Mouse (Mus musculus): ENCODE measurements at regions not wholly inside any gene's neighbourhood (a gene's known extent, or its start where the extent isn't known, plus 50 kb on each side); places are given as distances from the start of the nearest gene placed in this dataset.

DNA sequence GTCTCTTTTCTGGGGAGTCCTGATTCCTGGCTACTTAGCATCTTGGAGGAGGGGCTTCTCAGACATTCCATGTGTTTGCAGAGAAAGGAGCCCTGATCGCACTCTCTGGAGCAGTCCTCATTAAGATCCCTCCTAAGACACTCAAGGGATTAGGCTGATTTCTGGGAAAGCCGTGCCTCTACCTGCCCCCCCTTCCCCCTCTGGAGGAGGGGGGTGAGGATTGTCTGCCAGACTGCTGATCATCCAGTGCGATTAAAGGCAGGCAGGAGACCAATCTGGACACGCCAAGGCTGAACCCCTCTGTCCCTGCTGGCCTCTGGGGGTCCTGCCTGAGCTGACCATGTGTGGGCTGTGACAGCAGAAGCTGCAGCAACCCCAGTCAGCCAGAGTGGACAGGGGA, 65.4 kb downstream of the Vegfa start:
- H3K79me2 ChIP-seq (replicated peaks; ENCODE audit: control insufficient read depth, extremely low read depth, insufficient read depth, poor library complexity, severe bottlenecking) = no peaks in the 10 kb centered on the region
- H3K4me3 ChIP-seq (replicated peaks in 1 of 3; ENCODE audit: low read depth in 2 of 3, low read length in 2 of 3, poor library complexity in 1 of 3) = no peak overlapping the region
- H3K36me3 ChIP-seq (replicated peaks in 1 of 2; ENCODE audit: control insufficient read depth in 1 of 2, insufficient read depth in 1 of 2, low read length in 1 of 2) = no peaks in the 10 kb centered on the region
- no peak overlapping the region for H3K9ac ChIP-seq (ENCODE audit: insufficient read depth, low read depth)
- dilution Hi-C loops (cut with MboI; ENCODE audit: extremely low pct_ligation_motif_present, extremely low pct_unique_long_range_greater_than_20kb, low sequenced_read_pairs) (no loop called here), in situ Hi-C loops (cut with MboI; ENCODE audit: low pct_ligation_motif_present, low pct_unique_long_range_greater_than_20kb, low sequenced_read_pairs) (no loop called here)
- DNase-seq (ENCODE audit: extremely low read depth) = no peak
- H3K4me1 ChIP-seq (ENCODE audit: control insufficient read depth in 1 of 2, insufficient read depth in 2 of 2) = no peaks in the 10 kb centered on the region
- H3K27me3 ChIP-seq (replicated peaks) = peaks cover 95% of the 10 kb centered on the region
- H3K4me2 ChIP-seq (ENCODE audit: insufficient read depth, low read depth, poor library complexity, severe bottlenecking) = no peak overlapping the region
- no peaks in the 10 kb centered on the region for H3K9me3 ChIP-seq (replicated peaks; ENCODE audit: low read length)
- TF ChIP-seq POLR2AphosphoS2 (IDR thresholded peaks at IDR 0.05; ENCODE audit: low read depth, low read length) (no peak), ZKSCAN1 (IDR thresholded peaks at IDR 0.05; ENCODE audit: borderline replicate concordance, low read depth, low read length) (no peak), ZC3H11A (IDR thresholded peaks at IDR 0.05; ENCODE audit: low read depth, low read length) (no peak), MAX (IDR thresholded peaks at IDR 0.05; ENCODE audit: low read length) (no peak), NELFE (IDR thresholded peaks at IDR 0.05; ENCODE audit: low read depth, low read length) (no peak), GABPA (IDR thresholded peaks at IDR 0.05; ENCODE audit: insufficient replicate concordance, low read depth, low read length) (no peak), ETS1 (conservative IDR thresholded peaks at IDR 0.05; ENCODE audit: low read depth, low read length) (no peak)
- no peak overlapping the region for H3K27ac ChIP-seq (ENCODE audit: insufficient read depth, low read depth)

DNA sequence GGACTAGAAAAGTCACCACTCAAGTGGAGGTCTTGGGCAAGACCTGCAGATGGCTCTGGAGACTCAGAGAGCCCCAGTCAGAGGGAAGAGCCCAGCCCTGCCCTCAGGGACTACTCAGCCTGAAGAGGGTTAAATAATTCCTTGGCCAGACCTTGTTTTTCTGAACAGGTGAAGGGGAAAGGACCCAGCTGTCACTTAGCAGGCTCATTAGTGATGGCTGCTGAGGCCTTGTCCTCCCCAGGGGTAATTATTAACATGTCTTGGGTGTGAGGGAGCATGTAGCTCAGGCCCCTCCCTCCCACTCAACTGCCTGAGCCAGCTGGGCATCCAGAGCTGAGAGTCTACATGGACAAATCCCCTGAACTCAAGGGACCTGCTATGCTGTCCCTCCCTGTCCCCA, 68.1 kb downstream of the Vegfa start:
- Histone ChIP-seq H3K36me3 (replicated peaks in 1 of 2; ENCODE audit: control insufficient read depth in 1 of 2, insufficient read depth in 1 of 2, low read length in 1 of 2) (no peaks in the 10 kb centered on the region), H3K27me3 (replicated peaks) (peaks cover 90% of the 10 kb centered on the region), H3K27ac (ENCODE audit: insufficient read depth, low read depth) (no peak overlapping the region), H3K4me1 (ENCODE audit: control insufficient read depth in 1 of 2, insufficient read depth in 2 of 2) (no peaks in the 10 kb centered on the region), H3K9ac (ENCODE audit: insufficient read depth, low read depth) (no peak overlapping the region), H3K9me3 (replicated peaks; ENCODE audit: low read length) (no peaks in the 10 kb centered on the region), H3K79me2 (replicated peaks; ENCODE audit: control insufficient read depth, extremely low read depth, insufficient read depth, poor library complexity, severe bottlenecking) (no peaks in the 10 kb centered on the region), H3K4me3 (replicated peaks in 1 of 3; ENCODE audit: low read depth in 2 of 3, low read length in 2 of 3, poor library complexity in 1 of 3) (no peak overlapping the region), H3K4me2 (ENCODE audit: insufficient read depth, low read depth, poor library complexity, severe bottlenecking) (no peak overlapping the region)
- TF ChIP-seq MEF2A (IDR thresholded peaks at IDR 0.05; ENCODE audit: borderline replicate concordance, low read depth, low read length) (no peak), POLR2AphosphoS2 (IDR thresholded peaks at IDR 0.05; ENCODE audit: low read depth, low read length) (no peak), UBTF (IDR thresholded peaks at IDR 0.05; ENCODE audit: low read depth, low read length) (no peak), E2F4 (IDR thresholded peaks at IDR 0.05; ENCODE audit: insufficient replicate concordance, low read depth, low read length) (no peak), ZKSCAN1 (IDR thresholded peaks at IDR 0.05; ENCODE audit: borderline replicate concordance, low read depth, low read length) (no peak), MXI1 (IDR thresholded peaks at IDR 0.05; ENCODE audit: low read depth, low read length) (no peak)
- in situ Hi-C loops (cut with MboI; ENCODE audit: low pct_ligation_motif_present, low pct_unique_long_range_greater_than_20kb, low sequenced_read_pairs) = no loop called here
- dilution Hi-C loops (cut with MboI; ENCODE audit: extremely low pct_ligation_motif_present, extremely low pct_unique_long_range_greater_than_20kb, low sequenced_read_pairs) = no loop called here
- DNase-seq (ENCODE audit: extremely low read depth) = no peak

DNA sequence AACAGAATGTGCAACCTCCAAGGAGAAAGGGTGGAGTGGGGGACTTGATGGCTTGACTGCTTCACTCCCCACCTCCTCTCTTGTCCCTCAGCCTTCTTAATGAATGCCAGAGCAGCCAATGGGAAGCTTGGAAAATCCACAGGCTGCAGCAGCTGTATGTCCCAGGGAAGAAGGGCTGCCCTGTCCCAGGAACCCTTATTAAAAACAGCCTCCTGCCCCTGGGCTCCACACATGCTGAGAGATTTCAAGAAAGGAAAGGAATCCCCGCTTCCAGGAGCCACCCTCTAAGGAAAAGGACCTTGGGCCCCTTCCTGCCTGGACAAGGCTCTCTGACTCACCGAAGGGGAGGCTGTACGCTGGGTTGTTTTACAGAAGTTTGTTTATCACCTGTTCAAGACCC, 68.8 kb downstream of the Vegfa start:
- no peak overlapping the region for H3K4me3 ChIP-seq (replicated peaks in 1 of 3; ENCODE audit: low read depth in 2 of 3, low read length in 2 of 3, poor library complexity in 1 of 3)
- H3K36me3 ChIP-seq (replicated peaks in 1 of 2; ENCODE audit: control insufficient read depth in 1 of 2, insufficient read depth in 1 of 2, low read length in 1 of 2) = no peaks in the 10 kb centered on the region
- H3K79me2 ChIP-seq (replicated peaks; ENCODE audit: control insufficient read depth, extremely low read depth, insufficient read depth, poor library complexity, severe bottlenecking) = no peaks in the 10 kb centered on the region
- no peak for TF ChIP-seq KAT2A (IDR thresholded peaks at IDR 0.05; ENCODE audit: insufficient replicate concordance, low read length)
- TF ChIP-seq TBP (conservative IDR thresholded peaks at IDR 0.05; ENCODE audit: low read depth, low read length) = no peak
- no peak for TF ChIP-seq POLR2A (IDR thresholded peaks at IDR 0.05; ENCODE audit: low read depth, low read length)
- no peak for TF ChIP-seq GABPA (IDR thresholded peaks at IDR 0.05; ENCODE audit: insufficient replicate concordance, low read depth, low read length)
- TF ChIP-seq NRF1 (IDR thresholded peaks at IDR 0.05; ENCODE audit: low read depth, low read length) = no peak
- no peak for TF ChIP-seq CTCF (conservative IDR thresholded peaks at IDR 0.05 in 1 of 2, IDR thresholded peaks at IDR 0.05 in 1 of 2; ENCODE audit: low read depth in 2 of 2, low read length in 2 of 2)
- no peak for TF ChIP-seq ZKSCAN1 (IDR thresholded peaks at IDR 0.05; ENCODE audit: borderline replicate concordance, low read depth, low read length)
- no peak for TF ChIP-seq MYC (IDR thresholded peaks at IDR 0.05; ENCODE audit: low read depth, low read length)
- TF ChIP-seq CHD1 (IDR thresholded peaks at IDR 0.05; ENCODE audit: low read depth, low read length) = no peak
- TF ChIP-seq ELF1 (IDR thresholded peaks at IDR 0.05; ENCODE audit: low read depth, low read length) = no peak
- TF ChIP-seq JUN (IDR thresholded peaks at IDR 0.05; ENCODE audit: insufficient read depth, low read depth, low read length) = no peak
- no peak for TF ChIP-seq ZC3H11A (IDR thresholded peaks at IDR 0.05; ENCODE audit: low read depth, low read length)
- no peak for TF ChIP-seq POLR2AphosphoS2 (IDR thresholded peaks at IDR 0.05; ENCODE audit: low read depth, low read length)
- no peak for TF ChIP-seq ZNF384 (IDR thresholded peaks at IDR 0.05; ENCODE audit: low read depth, low read length)
- no peak overlapping the region for H3K9ac ChIP-seq (ENCODE audit: insufficient read depth, low read depth)
- in situ Hi-C loops (cut with MboI; ENCODE audit: low pct_ligation_motif_present, low pct_unique_long_range_greater_than_20kb, low sequenced_read_pairs) (no loop called here), dilution Hi-C loops (cut with MboI; ENCODE audit: extremely low pct_ligation_motif_present, extremely low pct_unique_long_range_greater_than_20kb, low sequenced_read_pairs) (no loop called here)
- no peak overlapping the region for H3K27ac ChIP-seq (ENCODE audit: insufficient read depth, low read depth)
- H3K4me2 ChIP-seq (ENCODE audit: insufficient read depth, low read depth, poor library complexity, severe bottlenecking) = no peak overlapping the region
- DNase-seq (ENCODE audit: extremely low read depth) = no peak
- peaks cover 89% of the 10 kb centered on the region for H3K27me3 ChIP-seq (replicated peaks)
- no peaks in the 10 kb centered on the region for H3K4me1 ChIP-seq (ENCODE audit: control insufficient read depth in 1 of 2, insufficient read depth in 2 of 2)
- H3K9me3 ChIP-seq (replicated peaks; ENCODE audit: low read length) = no peaks in the 10 kb centered on the region

All from CH12.LX (cell line).